Mouse (Mus musculus) heart, postnatal 0 days (tissue): ENCODE measurements around the gene Lrrc1.

Source experiments
- CTCF ChIP-seq: IDR thresholded peaks from 2 replicates; pipeline ENCODE4 v1.5.1; 2016; ENCODE audit warnings: antibody characterized with exemption, control low read depth, low read depth
- EP300 ChIP-seq: IDR thresholded peaks from 2 replicates; pipeline ENCODE4 v1.6.1; 2016; ENCODE audit warnings: antibody characterized with exemption, low read depth

GRCm38 (mm10) chr9:77498406-77498805, 46.3 kb downstream of the Lrrc1 start:
- TF ChIP-seq CTCF, result no peak
- no peak for TF ChIP-seq EP300
